Mouse (Mus musculus): ENCODE measurements around the gene AI597479. TPM values are rescaled to one million over a fixed set of nuclear protein-coding genes. Genes with fewer than 3 reads are reported as not detected.

Gene AI597479
- polyA plus RNA-seq, 1 experiment: 24.2 TPM

DNA sequence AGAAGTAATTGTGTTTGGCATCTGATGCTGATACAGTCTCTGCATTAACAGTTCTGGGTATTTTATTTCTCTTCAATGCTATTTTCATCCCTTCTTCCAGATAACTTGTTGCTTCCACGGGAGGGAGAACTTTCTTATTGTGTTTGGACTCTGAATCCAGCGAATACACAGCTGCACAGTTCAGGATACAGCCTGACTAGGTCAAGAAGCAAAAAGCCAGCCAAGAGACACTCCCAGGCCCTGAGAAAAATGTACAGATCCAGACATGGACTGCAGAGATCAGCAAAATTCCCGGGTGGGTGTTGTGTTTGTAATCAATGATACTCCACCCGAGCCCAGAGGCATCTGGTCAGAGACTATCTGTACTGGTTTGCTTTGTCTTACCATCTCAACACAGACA, 60.9 kb downstream of the AI597479 start:
- no peak for DNase-seq (ENCODE audit: low spot score)

DNA sequence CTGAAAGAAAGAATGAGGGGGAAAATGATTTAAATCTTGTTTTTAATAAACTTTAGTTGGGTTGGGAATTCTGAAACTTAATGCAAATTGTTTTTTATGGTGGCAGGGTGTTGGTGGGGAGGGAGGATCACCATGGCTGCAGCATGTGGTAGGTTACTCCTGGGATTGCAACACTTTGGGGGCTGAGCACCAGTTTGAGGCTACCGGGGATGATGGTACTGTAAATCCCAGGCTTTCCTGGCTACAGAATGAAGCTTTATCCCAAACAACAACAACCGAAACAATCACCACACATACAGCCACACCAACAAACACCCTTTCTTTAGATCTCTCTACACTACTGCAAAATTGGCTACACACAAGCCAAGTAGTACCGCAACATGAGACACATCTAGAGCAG, 63.9 kb downstream of the AI597479 start:
- DNase-seq (ENCODE audit: low spot score): no peak

DNA sequence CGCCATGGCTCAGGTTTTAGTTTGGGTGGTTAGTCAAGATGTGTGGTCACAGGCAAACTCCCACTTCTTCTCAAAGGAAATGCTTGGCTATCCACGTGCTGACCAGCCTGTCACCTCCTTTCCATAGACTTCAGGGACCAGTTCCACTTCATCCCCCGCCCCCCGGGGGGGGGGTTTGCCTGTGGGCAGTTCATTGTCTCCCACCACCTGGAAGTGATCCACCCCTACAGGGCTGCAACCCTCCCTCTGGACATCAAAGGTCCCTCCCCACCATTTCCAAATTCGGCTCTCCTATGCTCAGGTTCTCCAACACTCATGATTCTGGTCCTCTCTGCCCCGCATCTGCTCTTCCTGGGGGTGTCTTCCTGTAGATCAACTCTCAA, 64.6 kb downstream of the AI597479 start:
- DNase-seq (ENCODE audit: low spot score): no peak

DNA sequence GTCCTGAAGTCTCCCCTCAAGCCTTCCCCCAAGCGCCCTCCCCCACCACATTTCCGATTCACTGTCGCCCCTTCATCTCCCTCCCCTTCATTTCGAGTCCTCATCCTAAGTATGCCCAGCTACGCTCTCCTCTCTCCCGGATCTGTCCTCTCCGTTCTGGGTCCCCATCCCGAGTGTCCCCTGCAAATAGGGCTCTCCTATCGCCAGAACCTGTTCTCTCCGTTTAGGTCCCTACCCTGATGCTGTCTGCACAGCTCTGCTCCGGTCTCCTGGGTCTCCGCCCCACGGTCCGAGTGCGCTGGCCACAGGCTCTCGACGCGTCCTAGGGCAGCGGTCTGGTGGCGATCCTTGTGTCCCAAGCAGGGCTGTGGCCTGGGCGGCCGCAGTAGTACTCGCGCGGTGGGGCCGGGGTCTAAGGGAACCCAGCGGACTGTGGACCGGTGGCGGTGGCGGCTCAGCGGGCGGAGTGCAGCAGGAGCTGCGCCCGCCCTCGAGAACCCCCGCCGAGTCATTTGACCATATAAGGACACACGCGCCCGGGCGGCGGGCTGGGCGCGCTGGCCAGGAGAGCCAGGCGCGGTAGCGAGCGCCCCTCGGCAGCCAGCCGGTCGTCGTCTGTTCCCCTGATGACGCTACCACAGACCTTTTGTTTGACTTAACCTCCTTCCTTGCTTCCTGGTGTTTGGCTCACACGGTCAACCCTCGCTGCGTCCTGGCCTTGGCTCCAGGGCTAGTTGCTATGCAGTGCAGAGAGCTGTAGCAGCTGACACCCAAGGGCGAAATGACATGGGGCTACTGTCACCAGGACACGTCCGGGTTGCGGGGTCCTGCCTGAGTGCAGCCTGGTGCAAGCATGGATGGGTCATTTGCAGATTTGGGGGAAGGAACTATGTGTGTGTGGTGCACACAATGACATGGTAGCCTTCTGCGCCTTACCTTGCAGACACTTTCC, 65.2 kb downstream of the AI597479 start:
- DNase-seq (ENCODE audit: low spot score): peak; percentile 61

DNA sequence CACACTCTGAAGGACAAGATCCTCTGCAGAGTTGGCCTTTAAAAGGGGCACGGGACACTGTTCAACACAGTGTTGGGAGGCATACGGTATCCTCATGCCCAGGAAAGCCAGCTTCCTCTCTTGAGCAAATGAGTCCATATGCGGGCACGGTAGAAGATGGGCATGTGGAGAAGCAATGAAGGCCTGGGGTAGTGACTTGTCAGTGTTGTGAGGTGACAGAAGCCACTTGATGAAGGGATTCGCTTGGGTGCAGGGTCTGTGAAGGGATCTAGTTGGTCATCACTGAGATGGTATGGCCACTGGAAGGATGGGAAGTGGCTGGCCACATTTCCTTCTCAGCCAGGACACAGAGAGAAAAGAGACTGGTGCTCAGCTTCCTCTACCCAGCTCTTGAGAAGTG, 66.1 kb downstream of the AI597479 start:
- no peak for DNase-seq (ENCODE audit: low spot score)

Other genes starting within 250 kb of the AI597479 start
- 38.9 and 39.9 TPM in 2 replicates for gene Mrps9, start 247.5 kb upstream of the AI597479 start, polyA plus RNA-seq (2012; rRNA removed)
- 0.28 and 0.32 TPM in 2 replicates for gene Gpr45, start 145.8 kb upstream of the AI597479 start, polyA plus RNA-seq (2012; rRNA removed)
- 22.2 and 23.2 TPM in 2 replicates for gene Tgfbrap1, start 73 bp upstream of the AI597479 start, polyA plus RNA-seq (2012; rRNA removed)
- gene Fhl2, start 98.3 kb downstream of the AI597479 start, polyA plus RNA-seq (2012; rRNA removed): 96.7 and 120 TPM in 2 replicates